Mouse (Mus musculus) activated CD4-positive, CD25-positive, alpha-beta regulatory T cell, adult 9 weeks (primary cell): ENCODE results near the gene Fmo1. TPM values are rescaled to one million over a fixed set of nuclear protein-coding genes. Genes with fewer than 3 reads are reported as not detected.

Experiments
- polyA plus RNA-seq: library from polyadenylated mRNA; unstranded; fragments of 100-300 nt; shearing (Covaris generic); gene quantifications from one replicate; pipeline ENCODE4 v1.2.1, GENCODE M21; 2017

Gene Fmo1
- not detected for polyA plus RNA-seq

GRCm38 (mm10) chr1:162866280-162866681, at the start of gene Fmo1:
Fmo1 (minus strand) TSS chr1:162866610.

GRCm38 (mm10) chr1:162897838-162898811, 31.7 kb upstream of the Fmo1 start, which contains the start of gene Fmo2:
Fmo2 (minus strand) TSS chr1:162898726.

GRCm38 (mm10) chr1:162813836-162814156, 52.6 kb downstream of the Fmo1 start, which contains the start of gene Fmo4:
Fmo4 (minus strand) TSS chr1:162813972.

Other genes starting within 250 kb of the Fmo1 start
- gene Myoc, start 227.5 kb downstream of the Fmo1 start, polyA plus RNA-seq: not detected
- not detected for gene Myocos, start 208.4 kb downstream of the Fmo1 start, polyA plus RNA-seq
- 275 TPM for gene Prrc2c, start 126.1 kb downstream of the Fmo1 start, polyA plus RNA-seq
- gene Fmo4, start 52.6 kb downstream of the Fmo1 start, polyA plus RNA-seq: not detected
- not detected for gene Fmo2, start 32.1 kb upstream of the Fmo1 start, polyA plus RNA-seq
- not detected for gene Fmo6, start 70.9 kb upstream of the Fmo1 start, polyA plus RNA-seq
- not detected for gene Fmo3, start 117.9 kb upstream of the Fmo1 start, polyA plus RNA-seq
- gene Mroh9, start 219.1 kb upstream of the Fmo1 start, polyA plus RNA-seq: not detected